13 mouse cellular contexts compared by ENCODE assay signal in genomic region chr13:39769228-39769627, GRCm38 (mm10).
"Had no signal": no experiment of that assay in that cellular context is flagged by ENCODE, and none has a peak within 500 bp of the region (broad histone marks: within the 10 kb centered on the region; RNA-seq: fewer than 3 reads in every experiment).

No protein-coding gene starts in this region.

- H3K4me3 ChIP-seq: kidney, embryonic 15.5 days; limb, embryonic 15.5 days; liver, embryonic 13.5 days; lung, embryonic 15.5 days; midbrain, embryonic 13.5 days; myocyte; neural tube, embryonic 15.5 days; stomach, embryonic 15.5 days had no signal

- H3K27ac ChIP-seq: kidney, embryonic 15.5 days; limb, embryonic 15.5 days; liver, embryonic 13.5 days; lung, embryonic 15.5 days; macrophage; midbrain, embryonic 13.5 days; neural tube, embryonic 15.5 days; stomach, embryonic 15.5 days had no signal

- DNase-seq: kidney, postnatal 14 days; liver, embryonic 13.5 days; liver, postnatal 0 days; lung, postnatal 14 days; right cerebral cortex, postnatal 14 days had no signal

- H3K36me3 ChIP-seq: kidney, embryonic 15.5 days; limb, embryonic 15.5 days; liver, embryonic 13.5 days; lung, embryonic 15.5 days; midbrain, embryonic 13.5 days; neural tube, embryonic 15.5 days; stomach, embryonic 15.5 days had no signal

- H3K9me3 ChIP-seq: kidney, embryonic 15.5 days; limb, embryonic 15.5 days; liver, embryonic 13.5 days; lung, embryonic 15.5 days; midbrain, embryonic 13.5 days; neural tube, embryonic 15.5 days; stomach, embryonic 15.5 days had no signal

- ATAC-seq: liver, postnatal 0 days; midbrain, embryonic 13.5 days had no signal

- H3K4me2 ChIP-seq: kidney, embryonic 15.5 days; limb, embryonic 15.5 days; liver, embryonic 13.5 days; lung, embryonic 15.5 days; midbrain, embryonic 13.5 days; neural tube, embryonic 15.5 days; stomach, embryonic 15.5 days had no signal

- H3K4me1 ChIP-seq: kidney, embryonic 15.5 days; limb, embryonic 15.5 days; liver, embryonic 13.5 days; lung, embryonic 15.5 days; midbrain, embryonic 13.5 days; neural tube, embryonic 15.5 days; stomach, embryonic 15.5 days had no signal

- H3K9ac ChIP-seq: kidney, embryonic 15.5 days; limb, embryonic 15.5 days; liver, embryonic 13.5 days; liver, postnatal 0 days; lung, embryonic 15.5 days; midbrain, embryonic 13.5 days; neural tube, embryonic 15.5 days; stomach, embryonic 15.5 days had no signal

- H3K27me3 ChIP-seq: kidney, embryonic 15.5 days; limb, embryonic 15.5 days; liver, embryonic 13.5 days; lung, embryonic 15.5 days; midbrain, embryonic 13.5 days; neural tube, embryonic 15.5 days; stomach, embryonic 15.5 days had no signal
